Mouse (Mus musculus): ENCODE measurements around the gene Wfikkn2.

Gene Wfikkn2

DNA sequence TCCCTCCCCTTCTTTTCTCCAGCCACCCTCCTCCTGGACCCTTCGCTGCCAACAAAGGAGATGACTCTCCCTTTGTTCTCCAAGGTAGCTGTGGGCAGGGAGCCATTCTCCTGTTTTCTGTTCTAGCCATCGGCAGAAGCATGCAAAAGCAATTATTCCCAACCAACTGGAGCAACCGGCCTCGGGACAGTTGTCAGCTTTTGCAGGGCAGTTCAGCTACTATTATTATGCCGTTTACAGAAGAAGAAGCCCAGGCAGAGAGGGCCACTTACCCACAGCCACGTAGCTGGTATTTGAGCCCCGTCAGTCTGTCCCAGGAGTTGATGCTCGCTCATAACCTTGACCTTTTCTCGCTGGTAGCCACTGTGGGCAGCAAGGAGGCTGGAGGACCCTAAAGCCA is 17.4 kb downstream of the Wfikkn2 start:
- DNase-seq (ENCODE audit: inconsistent age in 2 of 2, low spot score in 1 of 2) = peak; percentile 57 to 78

DNA sequence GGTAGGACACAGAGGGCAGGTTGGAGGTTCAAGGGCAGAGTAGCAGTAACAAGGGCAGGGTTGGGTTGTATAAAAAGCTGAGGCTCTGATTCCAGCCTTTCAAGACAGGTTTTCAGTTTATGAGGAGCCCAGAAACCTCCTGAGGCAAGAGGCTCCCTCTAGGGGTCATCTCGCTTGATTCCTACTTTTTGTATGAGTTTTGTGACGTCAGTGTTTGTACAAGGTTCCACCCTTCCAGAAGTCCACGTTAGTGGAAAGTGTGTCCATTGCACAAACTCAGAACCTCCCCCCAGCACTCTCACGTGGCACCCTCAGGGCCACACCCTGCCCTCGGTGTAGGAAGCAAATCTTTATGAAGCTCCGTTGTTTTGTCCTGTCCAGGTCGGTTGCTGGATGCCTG is 19.8 kb downstream of the Wfikkn2 start:
- peak; percentile 62 to 92 for DNase-seq (ENCODE audit: inconsistent age in 2 of 2, low spot score in 1 of 2)

DNA sequence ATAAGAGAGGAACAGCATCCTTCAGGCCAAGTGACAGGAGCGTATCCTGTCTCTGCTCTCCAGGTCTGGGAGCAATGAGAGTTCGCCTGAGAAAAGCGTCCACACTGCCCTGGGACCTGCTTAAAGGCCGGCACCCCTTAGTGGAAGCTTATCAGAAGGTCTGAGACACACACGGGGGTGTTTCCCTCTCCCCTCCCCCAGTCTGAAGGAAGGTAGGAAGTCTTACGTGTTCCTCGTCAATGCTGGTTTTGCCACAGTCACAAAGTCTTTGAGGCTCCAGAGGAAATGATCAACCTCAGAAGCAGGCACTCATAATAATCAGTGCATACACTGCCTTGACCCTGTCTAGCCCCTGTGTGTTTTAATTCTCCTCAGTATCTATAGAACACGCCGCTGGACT is 22.3 kb downstream of the Wfikkn2 start:
- no peak for DNase-seq (ENCODE audit: inconsistent age in 2 of 2, low spot score in 1 of 2)

GRCm38 (mm10) chr11:94221257-94221656 is 24.5 kb downstream of the Wfikkn2 start:
- DNase-seq (ENCODE audit: inconsistent age in 2 of 2, low spot score in 1 of 2) = no peak

DNA sequence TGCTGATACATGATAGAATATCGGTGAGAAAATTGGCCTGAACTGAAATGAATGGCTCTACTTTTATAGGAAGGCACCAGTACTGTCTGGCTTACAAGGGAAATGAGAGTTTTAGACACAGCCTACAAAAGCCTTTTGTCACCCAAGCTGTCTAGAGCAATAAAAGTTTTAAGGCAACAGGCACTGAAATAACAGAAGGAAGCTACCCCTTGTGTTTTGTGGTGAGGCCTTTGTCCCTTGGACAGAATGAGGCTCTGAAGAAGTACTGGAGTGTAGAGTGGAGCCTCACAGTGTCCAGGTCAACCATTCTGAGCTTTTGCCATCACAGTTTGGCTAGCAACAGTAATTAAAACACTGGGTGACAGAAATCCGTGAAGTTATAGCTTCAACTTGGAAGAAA is 29.6 kb downstream of the Wfikkn2 start:
- DNase-seq (ENCODE audit: inconsistent age in 2 of 2, low spot score in 1 of 2) = peak in 1 of 2 experiments; percentile 74

DNA sequence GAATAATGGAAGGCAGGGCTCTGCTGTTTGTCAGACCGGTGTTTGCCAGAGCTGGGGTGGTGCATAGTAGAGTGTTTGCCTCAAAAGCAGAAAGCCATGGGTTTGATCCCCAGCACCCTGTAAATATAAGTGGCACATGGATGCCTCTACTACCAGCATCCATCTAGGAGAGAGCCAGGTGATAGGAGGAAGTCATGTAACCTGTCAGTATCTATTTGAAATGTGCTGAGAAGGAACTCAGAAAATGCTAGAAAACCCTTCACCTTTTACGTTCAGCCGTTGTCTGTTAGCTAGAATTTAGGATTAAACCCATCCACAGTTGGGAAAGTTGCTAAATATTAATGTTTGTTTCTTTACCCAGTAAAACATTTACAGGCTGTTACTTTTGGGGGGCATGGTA is 30.2 kb downstream of the Wfikkn2 start:
- DNase-seq (ENCODE audit: inconsistent age in 2 of 2, low spot score in 1 of 2) = peak in 1 of 2 experiments; percentile 64

DNA sequence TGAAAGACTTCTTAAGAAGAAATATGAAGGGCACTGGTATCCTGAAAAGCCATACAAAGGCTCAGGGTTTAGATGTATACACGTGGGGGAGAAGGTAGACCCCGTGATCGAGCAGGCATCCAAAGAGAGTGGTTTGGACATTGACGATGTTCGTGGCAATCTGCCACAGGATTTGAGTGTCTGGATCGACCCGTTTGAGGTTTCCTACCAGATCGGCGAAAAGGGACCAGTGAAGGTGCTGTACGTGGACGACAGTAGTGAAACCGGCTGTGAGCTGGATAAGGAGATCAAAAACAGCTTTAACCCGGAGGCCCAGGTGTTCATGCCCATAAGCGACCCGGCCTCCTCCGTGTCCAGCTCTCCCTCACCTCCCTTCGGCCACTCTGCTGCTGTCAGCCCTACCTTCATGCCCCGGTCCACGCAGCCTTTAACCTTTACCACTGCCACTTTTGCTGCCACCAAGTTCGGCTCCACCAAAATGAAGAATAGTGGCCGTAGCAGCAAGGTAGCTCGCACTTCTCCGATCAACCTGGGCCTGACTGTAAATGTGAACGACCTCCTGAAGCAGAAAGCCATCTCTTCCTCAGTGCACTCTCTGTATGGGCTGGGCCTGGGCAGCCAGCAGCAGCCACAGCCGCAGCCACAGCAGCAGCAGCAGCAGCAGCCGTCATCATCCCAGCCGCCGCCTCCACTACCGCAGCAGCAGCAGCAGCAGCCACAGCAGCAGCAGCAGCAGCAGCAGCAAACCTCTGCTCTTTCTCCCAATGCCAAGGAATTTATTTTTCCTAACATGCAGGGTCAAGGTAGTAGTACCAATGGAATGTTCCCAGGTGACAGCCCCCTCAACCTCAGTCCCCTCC is 31.8 kb downstream of the Wfikkn2 start:
- peak; percentile 47 to 81 for DNase-seq (ENCODE audit: inconsistent age in 2 of 2, low spot score in 1 of 2)

DNA sequence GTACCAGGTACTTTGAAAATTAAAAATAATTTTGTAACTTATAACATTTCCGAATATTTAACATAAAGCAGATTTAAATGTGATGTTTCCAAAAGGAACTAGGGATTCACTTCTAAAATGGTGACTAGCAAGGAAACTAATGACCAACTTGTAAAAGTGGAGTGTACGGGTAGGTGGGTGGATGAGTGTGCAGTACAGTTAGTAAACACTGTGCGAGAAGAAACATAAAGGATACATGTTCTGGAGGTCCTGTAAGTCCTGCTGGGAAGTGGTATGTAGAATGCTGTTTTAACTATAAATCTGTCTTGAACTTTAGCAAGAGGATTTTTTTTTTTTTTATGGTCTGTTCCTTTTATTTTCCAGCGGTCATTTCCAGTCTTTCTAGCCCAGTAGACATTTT is 32.8 kb downstream of the Wfikkn2 start:
- DNase-seq (ENCODE audit: inconsistent age in 2 of 2, low spot score in 1 of 2) = peak in 1 of 2 experiments; percentile 65

DNA sequence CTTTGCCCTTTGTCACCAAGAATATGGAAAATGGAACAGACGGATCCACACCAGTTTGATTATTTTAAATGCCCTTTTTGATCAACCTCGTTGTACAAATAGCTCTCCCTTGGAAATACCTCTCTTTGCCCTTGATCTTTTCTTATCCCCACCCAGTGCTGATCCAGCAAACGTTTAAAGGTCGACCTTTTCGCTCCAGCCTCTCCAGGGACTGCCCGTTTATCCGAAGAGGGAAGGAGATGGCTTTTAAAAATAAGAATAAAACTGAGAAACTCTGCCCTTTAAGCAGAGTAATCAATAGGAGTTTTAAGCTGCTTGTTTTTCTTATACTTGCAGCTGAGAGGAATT is 33.3 kb downstream of the Wfikkn2 start:
- peak; percentile 55 to 87 for DNase-seq (ENCODE audit: inconsistent age in 2 of 2, low spot score in 1 of 2)

- DNase-seq (ENCODE audit: inconsistent age in 2 of 2, low spot score in 1 of 2) = peak; percentile 80 to 92
Observed at GRCm38 (mm10) chr11:94211651-94212488, 33.9 kb downstream of the Wfikkn2 start.

DNA sequence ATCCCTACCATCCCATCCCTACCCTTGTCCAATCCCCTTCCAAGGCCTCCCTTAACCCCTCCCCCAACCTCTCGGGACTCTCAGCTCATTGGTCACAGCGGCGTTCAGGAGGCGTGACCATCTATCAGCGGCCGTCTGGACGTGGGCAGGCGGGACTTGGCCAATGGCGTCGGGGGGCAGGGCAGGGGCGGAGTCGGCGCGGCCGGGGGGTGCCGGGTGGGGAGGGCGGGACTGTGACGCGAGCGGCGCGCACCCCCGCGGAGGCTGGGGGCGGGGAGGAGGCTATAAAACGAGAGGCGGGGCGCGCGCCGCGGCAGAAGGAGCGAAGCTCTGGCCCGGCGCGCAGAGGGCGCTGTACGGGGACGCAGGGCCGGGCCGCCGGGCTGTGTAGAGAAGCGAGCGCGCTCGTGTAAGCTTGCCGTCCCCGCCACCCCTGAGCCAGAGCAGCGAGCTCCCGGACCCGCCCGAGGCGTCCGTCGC is 34.6 kb downstream of the Wfikkn2 start, which contains the start of gene Tob1:
Gene Tob1 (plus strand): TSS at position 331 of the 480 bp plus-strand sequence.
- peak; percentile 99 for DNase-seq (ENCODE audit: inconsistent age in 2 of 2, low spot score in 1 of 2)

DNA sequence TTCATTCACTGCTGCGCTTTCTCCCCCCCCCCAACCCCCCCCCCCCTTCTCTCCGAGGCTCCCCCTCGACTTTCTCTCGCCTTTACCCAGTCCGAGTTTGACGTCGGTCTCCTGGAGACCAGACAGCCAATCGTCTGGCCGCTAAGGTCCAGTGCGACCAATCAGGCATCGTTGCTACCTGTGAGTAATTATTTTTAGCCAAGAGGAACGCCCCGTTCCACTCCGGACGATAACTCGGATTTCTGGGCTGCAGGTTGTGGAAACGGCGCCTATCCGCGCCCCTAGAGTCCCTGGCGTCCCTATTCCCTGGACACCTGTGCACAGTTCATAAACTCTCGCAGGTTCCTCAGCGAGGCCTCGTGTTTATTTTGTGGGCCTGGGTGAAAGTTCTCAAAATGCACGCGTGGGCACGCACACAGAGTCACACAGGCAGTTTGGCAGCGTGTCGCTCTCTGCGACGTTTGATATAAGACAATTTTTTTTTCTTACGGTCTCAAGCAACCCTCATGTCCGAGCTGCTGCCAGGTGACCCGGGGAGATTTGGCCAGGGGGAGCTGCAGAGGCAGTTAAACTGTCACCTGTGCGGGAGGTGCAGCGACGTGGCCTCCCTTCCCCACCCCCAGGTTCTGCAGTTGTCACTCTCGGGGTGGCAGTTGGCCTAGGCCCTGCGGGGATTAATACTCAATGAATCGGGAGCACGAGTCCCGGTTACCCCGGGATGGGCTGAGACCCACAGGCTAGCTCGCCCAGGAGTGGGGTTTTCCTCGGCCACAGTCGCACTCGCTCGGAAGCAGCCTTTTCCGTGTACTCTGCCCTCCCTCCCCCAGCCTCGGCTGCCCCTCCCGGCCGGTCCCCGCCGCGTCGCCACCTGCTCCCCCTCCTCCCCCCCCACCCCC is 35.4 kb downstream of the Wfikkn2 start:
- DNase-seq (ENCODE audit: inconsistent age in 2 of 2, low spot score in 1 of 2) = peak; percentile 95 to 97

GRCm38 (mm10) chr11:94209695-94210131 is 36.1 kb downstream of the Wfikkn2 start:
- DNase-seq (ENCODE audit: inconsistent age in 2 of 2, low spot score in 1 of 2) = no peak

- peak; percentile 32 to 73 for DNase-seq (ENCODE audit: inconsistent age in 2 of 2, low spot score in 1 of 2)
Observed at GRCm38 (mm10) chr11:94208811-94209675, 36.8 kb downstream of the Wfikkn2 start.

DNA sequence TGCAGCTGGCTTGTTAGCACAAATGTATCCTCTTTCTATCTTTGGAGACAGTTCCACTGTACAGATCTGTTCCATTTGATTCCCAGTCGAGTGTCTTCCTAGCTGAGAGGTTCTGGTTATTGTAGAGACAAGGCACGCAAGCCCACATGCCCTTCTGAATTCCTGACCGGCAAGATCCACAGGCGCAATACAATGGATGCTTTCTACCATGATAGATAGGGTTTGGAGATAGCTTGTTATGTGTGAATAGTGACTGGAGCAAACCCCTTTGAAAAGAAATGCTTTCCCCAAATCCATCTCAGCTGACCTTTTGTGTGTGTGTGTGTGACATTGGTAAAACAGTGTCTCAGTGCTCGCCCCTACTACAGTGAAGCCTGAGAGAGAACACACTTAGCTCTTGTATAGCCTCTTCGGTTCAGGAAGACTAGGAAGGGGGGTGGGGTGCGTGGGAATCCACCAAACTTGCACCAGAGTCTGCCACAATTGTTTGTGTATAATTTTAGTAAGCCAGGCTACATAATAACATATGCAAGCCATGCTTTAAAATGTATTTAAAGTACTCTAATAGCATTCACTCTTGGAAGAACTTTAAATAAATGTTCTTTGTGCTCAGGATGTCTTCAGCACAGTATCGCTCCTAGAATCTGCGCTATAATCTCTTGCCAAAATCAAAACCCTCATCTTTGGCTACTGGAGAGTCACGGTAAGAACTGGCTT is 39.2 kb downstream of the Wfikkn2 start:
- DNase-seq (ENCODE audit: inconsistent age in 2 of 2, low spot score in 1 of 2) = no peak

- DNase-seq (ENCODE audit: inconsistent age in 2 of 2, low spot score in 1 of 2) = no peak
Observed at GRCm38 (mm10) chr11:94203066-94203465, 42.7 kb downstream of the Wfikkn2 start.

DNA sequence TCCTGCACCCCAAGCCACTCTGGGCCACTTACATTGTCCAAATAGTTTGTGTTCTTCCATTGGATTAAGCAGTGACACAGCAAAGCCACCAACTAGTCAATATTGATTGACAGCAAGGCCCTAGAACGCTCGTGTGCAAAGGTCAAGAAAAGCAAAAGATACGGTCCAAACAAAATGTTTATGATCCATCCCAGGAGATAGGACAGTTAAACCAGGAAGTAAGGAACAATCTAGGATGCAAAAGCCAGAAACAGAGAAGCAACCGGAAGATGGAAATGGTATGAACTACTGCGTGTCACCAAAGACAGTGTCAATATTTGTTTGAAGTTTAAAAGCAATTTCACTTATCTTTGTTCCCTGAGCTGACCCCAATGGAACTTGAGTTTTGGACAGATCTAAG is 43.7 kb downstream of the Wfikkn2 start:
- no peak for DNase-seq (ENCODE audit: inconsistent age in 2 of 2, low spot score in 1 of 2)

DNA sequence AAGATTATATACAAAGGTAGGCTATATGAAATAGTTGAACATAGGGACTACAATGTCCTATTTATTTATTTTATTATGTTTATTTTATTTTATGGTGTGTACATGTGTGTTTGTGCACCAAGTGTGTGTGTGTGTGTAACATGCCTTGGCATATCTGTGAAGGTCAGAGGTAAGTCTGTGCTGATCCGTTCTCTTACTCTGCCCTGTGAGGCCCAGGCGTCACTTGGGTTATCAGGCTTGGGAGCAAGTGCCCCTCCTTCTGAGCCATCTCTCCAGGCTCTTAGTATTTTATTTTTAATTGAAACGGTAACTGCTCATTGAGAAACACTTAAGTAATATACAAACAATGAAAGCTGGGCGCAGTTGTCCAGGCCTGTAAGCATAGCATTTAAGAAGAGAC is 45.4 kb downstream of the Wfikkn2 start:
- no peak for DNase-seq (ENCODE audit: inconsistent age in 2 of 2, low spot score in 1 of 2)

DNA sequence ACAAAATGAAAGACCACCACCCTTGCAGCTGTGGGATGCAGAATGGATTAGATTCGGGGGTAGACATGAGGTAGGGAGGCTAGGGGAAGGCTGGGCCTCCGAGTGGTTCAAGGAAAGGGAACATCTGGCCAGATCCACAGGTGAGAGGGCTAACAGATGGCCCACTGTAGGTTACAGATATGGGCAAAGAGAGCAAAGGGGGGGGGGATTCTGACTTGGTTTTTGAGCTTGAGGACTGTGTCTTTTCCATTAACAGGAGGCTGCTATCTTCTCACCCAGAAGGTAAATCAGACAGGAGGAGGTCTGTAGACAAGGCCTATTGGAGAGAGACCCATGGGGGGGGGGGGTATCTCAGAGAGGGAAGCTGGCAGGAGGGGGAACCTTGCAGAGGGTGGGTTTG is 46.0 kb downstream of the Wfikkn2 start:
- DNase-seq (ENCODE audit: inconsistent age in 2 of 2, low spot score in 1 of 2) = no peak

Data from adrenal gland, adult (tissue).